Mouse (Mus musculus) G1E (cell line): ENCODE results near the gene Mettl14. TPM values are rescaled to one million over a fixed set of nuclear protein-coding genes. Genes with fewer than 3 reads are reported as not detected.

Experiments
- ATAC-seq: 2 replicates; pipeline ENCODE4 v1.8.0; 2016; ENCODE audit warnings: mild to moderate bottlenecking; ENCODE audit not compliant: insufficient number of reproducible peaks, poor library complexity, low FRiP score, severe bottlenecking; ENCODE audit errors: extremely low read depth
- DNase-seq: peaks from one replicate; pipeline ENCODE4 v3.0.0; 2012; ENCODE audit warnings: low spot score
- H3K27me3 ChIP-seq: 2 replicates; pipeline ENCODE4 v1.6.1; 2012; ENCODE audit warnings: mild to moderate bottlenecking, low read length, inconsistent platforms; ENCODE audit not compliant: insufficient read depth
- H3K36me3 ChIP-seq: replicated peaks from 2 replicates; pipeline ENCODE3; 2012; ENCODE audit warnings: mild to moderate bottlenecking, inconsistent platforms
- H3K4me1 ChIP-seq: 2 replicates; pipeline ENCODE4 v1.6.1; 2012; ENCODE audit warnings: low read depth, low read length, inconsistent platforms, mixed read lengths; ENCODE audit not compliant: insufficient read depth
- H3K4me3 ChIP-seq: 2 replicates; pipeline ENCODE4 v1.5.1; 2012; ENCODE audit warnings: low read depth, mild to moderate bottlenecking, inconsistent platforms, low read length, moderate library complexity, mixed read lengths
- H3K9me3 ChIP-seq: replicated peaks from 2 replicates; pipeline ENCODE4 v1.6.1; 2012; ENCODE audit warnings: inconsistent platforms
- CTCF ChIP-seq: IDR thresholded peaks from 2 replicates; pipeline ENCODE4 v1.5.1; 2012; ENCODE audit warnings: low read depth, low read length, inconsistent platforms, mixed read lengths
- GATA1 ChIP-seq: IDR thresholded peaks from 2 replicates; pipeline ENCODE4 v1.6.1; 2012; ENCODE audit warnings: borderline replicate concordance, low read length, inconsistent platforms, mixed read lengths
- GATA2 ChIP-seq: IDR thresholded peaks from 2 replicates; pipeline ENCODE4 v1.6.1; 2012; ENCODE audit warnings: low read depth, low read length, inconsistent platforms, borderline replicate concordance
- POLR2AphosphoS5 ChIP-seq: IDR thresholded peaks from 2 replicates; pipeline ENCODE4 v1.6.1; 2012; ENCODE audit warnings: low read depth, low read length, inconsistent platforms; ENCODE audit not compliant: insufficient replicate concordance
- TAL1 ChIP-seq: conservative IDR thresholded peaks from 2 replicates; pipeline ENCODE4 v1.6.1; 2012; ENCODE audit warnings: low read depth, low read length, inconsistent platforms, mixed read lengths
- polyA plus RNA-seq: library from polyadenylated mRNA; stranded (reverse); fragments of >175 nt; gene quantifications from 2 replicates; pipeline ENCODE4 v1.2.3, GENCODE M21; 2012
- total RNA-seq, 2 experiments: library from RNA; stranded (forward) in 1 of 2; stranded (reverse) in 1 of 2; fragments of 200-1000 nt in 1 of 2; fragments of >200 nt in 1 of 2; fragmentation: Nextera tagmentation in 1 of 2; gene quantifications; 2 replicates each; pipeline ENCODE4 v1.2.3; 2014 to 2017

Mettl14 gene
- total and polyA plus RNA-seq, 3 experiments: 12.9 to 36.9 (median 29.2) TPM

DNA sequence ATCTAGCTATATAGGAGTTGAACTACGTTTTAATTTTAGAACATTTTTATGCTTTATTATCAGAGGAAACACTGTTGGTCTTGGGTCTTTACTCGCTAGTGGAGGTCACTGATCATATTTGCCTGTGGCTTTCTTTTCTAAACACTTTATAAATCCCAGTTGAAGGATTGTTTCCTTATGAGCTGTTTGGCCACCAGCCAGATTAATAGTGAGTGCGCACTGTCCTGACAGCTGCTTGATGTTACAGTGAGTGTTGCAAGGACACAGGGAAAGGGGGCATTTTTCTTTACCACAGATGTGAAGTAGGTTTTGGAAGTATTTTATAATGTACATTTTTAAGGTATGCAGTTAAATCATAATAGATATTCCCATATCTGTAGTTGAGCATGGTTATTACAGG lies 50.4 kb downstream of the Mettl14 start:
- ATAC-seq: no peak
- TF ChIP-seq POLR2AphosphoS5: no peak
- Histone ChIP-seq H3K27me3 (peaks cover 2% of the 10 kb centered on the region; the same call in 1 of the 2 replicates), H3K4me3 (no peak overlapping the region), H3K9me3 (no peaks in the 10 kb centered on the region), H3K4me1 (no peaks in the 10 kb centered on the region), H3K36me3 (no peaks in the 10 kb centered on the region)
- no peak for DNase-seq

DNA sequence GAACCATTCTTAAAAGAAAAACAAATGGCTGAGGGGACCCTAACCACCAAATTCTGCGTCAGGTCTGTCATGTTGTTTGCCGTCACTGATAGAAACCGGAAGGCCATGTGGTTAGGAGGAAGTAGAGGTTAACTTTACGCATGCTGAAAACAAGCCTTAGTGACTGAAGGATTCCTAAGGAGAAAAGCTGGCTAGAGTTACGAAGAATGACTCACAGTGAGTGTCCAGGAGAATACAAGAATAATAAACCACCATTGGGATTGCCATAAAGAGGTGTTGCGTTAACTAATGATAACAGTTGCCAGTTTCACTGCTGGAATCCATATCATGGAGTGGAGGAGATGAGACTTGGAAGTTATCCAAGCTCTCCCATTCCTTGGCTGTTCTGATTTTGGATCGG lies 51.0 kb downstream of the Mettl14 start:
- H3K36me3 ChIP-seq: no peaks in the 10 kb centered on the region
- no peaks in the 10 kb centered on the region for H3K9me3 ChIP-seq
- H3K4me1 ChIP-seq: no peaks in the 10 kb centered on the region
- DNase-seq: no peak
- TF ChIP-seq TAL1: no peak
- no peak for TF ChIP-seq GATA1
- TF ChIP-seq CTCF: no peak
- no peak for TF ChIP-seq POLR2AphosphoS5
- no peak for TF ChIP-seq GATA2
- no peak overlapping the region for H3K4me3 ChIP-seq
- no peak for ATAC-seq
- H3K27me3 ChIP-seq: peaks cover 2% of the 10 kb centered on the region; the same call in 1 of the 2 replicates

DNA sequence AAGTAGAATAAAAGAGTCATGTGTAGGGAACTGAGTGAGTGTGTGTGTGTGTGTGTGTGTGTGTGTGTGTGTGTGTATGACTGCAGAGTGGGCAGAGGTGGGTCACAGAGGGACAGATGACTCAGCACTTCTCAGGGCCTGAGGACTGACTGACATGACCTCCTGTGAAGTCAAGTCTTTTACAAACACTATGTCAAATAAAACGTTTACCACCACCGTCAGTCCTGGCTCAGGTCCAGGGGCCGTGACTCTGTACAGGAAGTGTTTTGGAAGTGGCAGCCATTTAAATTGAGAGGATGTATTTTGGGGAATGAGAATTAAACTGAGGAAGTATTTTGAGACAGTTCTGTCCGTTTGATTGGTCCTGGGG lies 52.9 kb downstream of the Mettl14 start:
- no peak overlapping the region for H3K4me3 ChIP-seq
- no peak for DNase-seq
- H3K27me3 ChIP-seq: peaks cover 2% of the 10 kb centered on the region; the same call in 1 of the 2 replicates
- no peak for TF ChIP-seq GATA2
- TF ChIP-seq POLR2AphosphoS5: no peak
- no peak for TF ChIP-seq GATA1
- no peak for TF ChIP-seq CTCF
- TF ChIP-seq TAL1: no peak
- ATAC-seq: no peak
- H3K36me3 ChIP-seq: no peaks in the 10 kb centered on the region
- H3K4me1 ChIP-seq: no peaks in the 10 kb centered on the region
- no peaks in the 10 kb centered on the region for H3K9me3 ChIP-seq

DNA sequence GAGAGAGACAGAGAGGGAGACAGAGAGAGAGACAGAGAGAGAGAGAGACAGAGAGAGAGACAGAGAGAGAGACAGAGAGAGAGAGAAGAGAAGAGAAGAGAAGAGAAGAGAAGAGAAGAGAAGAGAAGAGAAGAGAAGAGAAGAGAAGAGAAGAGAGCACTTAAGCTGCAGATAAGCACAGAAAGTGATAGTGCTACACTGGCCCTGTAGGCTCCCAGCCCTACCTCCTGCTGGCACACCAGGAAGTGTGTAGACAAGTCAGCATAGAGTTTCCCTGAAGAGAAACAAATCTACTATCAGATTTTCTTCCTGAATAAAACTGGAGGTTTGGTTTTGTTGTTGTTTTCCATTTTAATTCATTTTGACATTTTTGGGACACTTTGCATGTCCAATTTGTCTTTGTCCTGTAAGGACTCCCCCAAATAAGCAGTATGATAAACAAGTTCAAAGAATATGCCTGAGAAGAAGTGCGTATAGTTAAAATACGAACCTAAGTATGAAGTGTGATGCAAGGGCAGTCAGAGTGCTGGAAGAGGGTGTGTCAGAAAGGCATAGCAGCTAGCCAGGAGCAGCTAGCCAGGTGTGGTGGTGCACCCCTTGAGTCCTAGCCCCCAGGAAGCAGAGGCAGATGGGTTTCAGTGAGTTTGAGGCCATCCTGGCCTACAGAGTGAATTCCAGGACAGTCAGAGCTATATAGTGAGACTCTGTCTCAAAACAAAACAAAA lies 53.4 kb downstream of the Mettl14 start:
- H3K36me3 ChIP-seq: no peaks in the 10 kb centered on the region
- DNase-seq (no peak), ATAC-seq (no peak)
- peaks cover 2% of the 10 kb centered on the region; the same call in 1 of the 2 replicates for H3K27me3 ChIP-seq
- no peak for TF ChIP-seq GATA2
- no peak for TF ChIP-seq TAL1
- no peak for TF ChIP-seq POLR2AphosphoS5
- TF ChIP-seq GATA1: no peak
- no peak for TF ChIP-seq CTCF
- no peak overlapping the region for H3K4me3 ChIP-seq
- H3K9me3 ChIP-seq: no peaks in the 10 kb centered on the region
- no peaks in the 10 kb centered on the region for H3K4me1 ChIP-seq

DNA sequence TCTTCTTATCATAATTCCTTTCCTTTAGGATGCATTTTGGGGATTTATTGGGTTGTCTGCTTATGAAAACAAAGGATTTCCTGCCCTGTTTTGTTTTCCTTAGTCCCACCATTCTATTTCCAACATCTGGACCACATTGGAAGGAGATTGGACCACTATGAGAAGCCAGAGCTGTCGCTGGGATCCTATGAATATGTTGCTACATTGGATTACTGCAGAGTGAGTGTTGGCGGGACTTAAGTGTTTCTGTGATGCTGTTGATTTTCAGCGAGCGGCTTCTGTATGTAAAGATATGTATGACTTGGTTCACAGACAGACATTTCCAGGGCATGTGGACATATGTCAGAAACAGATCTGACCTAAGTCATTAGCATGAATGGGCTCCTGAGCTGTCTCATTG lies 55.7 kb downstream of the Mettl14 start:
- ATAC-seq (no peak), DNase-seq (no peak)
- Histone ChIP-seq H3K27me3 (no peaks in the 10 kb centered on the region), H3K4me1 (no peaks in the 10 kb centered on the region), H3K4me3 (no peak overlapping the region), H3K36me3 (no peaks in the 10 kb centered on the region), H3K9me3 (no peaks in the 10 kb centered on the region)
- no peak for TF ChIP-seq TAL1

DNA sequence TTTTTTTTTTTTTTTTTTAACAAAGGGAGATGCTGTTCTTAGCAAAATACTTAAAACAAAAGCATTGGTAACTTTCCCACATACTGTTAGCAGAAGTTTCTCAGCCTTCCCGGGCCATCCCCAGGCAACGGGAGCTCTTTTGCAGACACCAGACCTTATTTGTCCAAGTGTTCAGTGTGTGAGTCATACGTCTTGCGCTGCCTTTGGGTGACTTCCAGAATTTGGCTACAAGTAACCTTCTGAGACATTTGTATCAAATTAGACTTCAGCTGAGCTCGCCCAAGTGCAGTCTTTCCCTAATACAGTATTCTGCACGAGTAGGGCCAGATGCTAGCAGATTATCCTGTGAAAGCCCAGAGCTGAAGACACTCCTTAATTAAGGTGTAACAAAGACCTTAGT lies 56.7 kb downstream of the Mettl14 start:
- DNase-seq (no peak), ATAC-seq (no peak)
- Histone ChIP-seq H3K4me3 (no peak overlapping the region), H3K4me1 (no peaks in the 10 kb centered on the region), H3K27me3 (no peaks in the 10 kb centered on the region), H3K36me3 (no peaks in the 10 kb centered on the region), H3K9me3 (no peaks in the 10 kb centered on the region)
- TF ChIP-seq GATA2 (no peak), TAL1 (no peak), POLR2AphosphoS5 (no peak), GATA1 (no peak), CTCF (no peak)

DNA sequence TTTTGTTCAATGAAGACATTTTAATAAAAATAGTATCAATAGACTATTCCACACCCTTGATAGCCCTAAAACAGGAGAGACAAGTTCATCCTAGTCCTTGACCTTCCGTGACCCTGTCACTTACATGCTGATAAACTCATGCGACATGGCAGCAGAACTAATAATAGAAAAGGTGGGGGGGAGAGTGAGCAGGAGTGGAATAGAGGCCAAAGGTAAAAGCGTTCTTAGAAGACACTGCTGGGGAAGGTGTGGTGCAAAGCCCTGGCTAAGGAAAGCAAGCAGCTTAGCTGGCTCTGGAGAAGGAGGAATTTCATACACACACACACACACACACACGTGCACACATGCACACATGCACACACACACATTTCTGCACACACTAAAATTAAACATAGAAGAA lies 61.6 kb downstream of the Mettl14 start:
- H3K4me1 ChIP-seq: no peaks in the 10 kb centered on the region
- no peak for TF ChIP-seq CTCF
- no peak for TF ChIP-seq GATA2
- TF ChIP-seq TAL1: no peak
- no peak for TF ChIP-seq GATA1
- TF ChIP-seq POLR2AphosphoS5: no peak
- no peaks in the 10 kb centered on the region for H3K36me3 ChIP-seq
- ATAC-seq: no peak
- 0 out of 2 replicates have a peak, but pooled peaks cover 3% of the 10 kb centered on the region for H3K27me3 ChIP-seq
- H3K9me3 ChIP-seq: no peaks in the 10 kb centered on the region
- no peak overlapping the region for H3K4me3 ChIP-seq
- DNase-seq: no peak
